Mouse (Mus musculus): ENCODE data around the gene Immp2l.

DNA sequence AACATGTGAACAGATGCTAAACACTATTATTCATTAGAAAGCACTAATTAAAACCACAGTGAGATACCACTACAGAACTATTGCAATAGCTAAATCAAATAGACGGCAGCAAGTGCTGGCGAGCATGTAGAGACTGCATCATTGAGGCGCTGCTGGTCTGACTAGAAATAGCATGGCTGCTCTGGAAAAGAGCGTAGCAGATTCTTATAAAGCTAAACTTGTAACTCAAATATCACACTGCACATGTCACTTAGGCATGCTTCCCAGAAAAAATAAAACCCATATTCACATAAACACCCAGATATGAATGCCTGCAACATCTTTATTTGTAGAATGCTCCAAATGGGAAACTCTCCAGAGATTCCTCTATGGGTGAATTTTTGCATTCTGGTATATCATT, 570.1 kb downstream of the Immp2l start:
- no peak for TF ChIP-seq CTCF (IDR thresholded peaks at IDR 0.05; ENCODE audit: extremely low read depth, insufficient read length, insufficient replicate concordance, low read depth, low read length)
- TF ChIP-seq POLR2A (IDR thresholded peaks at IDR 0.05; ENCODE audit: low read depth, low read length), result no peak

Data from small intestine, adult 2 months (tissue).